Mouse (Mus musculus) adrenal gland, adult 18-20 months (tissue): Measurements from ENCODE around the gene Dgkg. TPM values are rescaled to one million over a fixed set of nuclear protein-coding genes. Genes with fewer than 3 reads are reported as not detected.
A peak's percentile ranks its signal among the peaks of the same experiment; 100 is the strongest.

Experiments used
- DNase-seq, 2 experiments: peaks; one replicate each; pipeline ENCODE4 v3.0.0; 2021 to 2022; ENCODE audit warnings: low spot score in 2 of 2
- total RNA-seq, 2 experiments: library from RNA; stranded (reverse); gene quantifications; 1 replicate in 1 of 2; 2 replicates in 1 of 2; pipeline ENCODE4 v1.2.3; 2021

The Dgkg gene
- total RNA-seq, 2 experiments from 2014 or later, result 2.4 to 3.1 TPM

DNA sequence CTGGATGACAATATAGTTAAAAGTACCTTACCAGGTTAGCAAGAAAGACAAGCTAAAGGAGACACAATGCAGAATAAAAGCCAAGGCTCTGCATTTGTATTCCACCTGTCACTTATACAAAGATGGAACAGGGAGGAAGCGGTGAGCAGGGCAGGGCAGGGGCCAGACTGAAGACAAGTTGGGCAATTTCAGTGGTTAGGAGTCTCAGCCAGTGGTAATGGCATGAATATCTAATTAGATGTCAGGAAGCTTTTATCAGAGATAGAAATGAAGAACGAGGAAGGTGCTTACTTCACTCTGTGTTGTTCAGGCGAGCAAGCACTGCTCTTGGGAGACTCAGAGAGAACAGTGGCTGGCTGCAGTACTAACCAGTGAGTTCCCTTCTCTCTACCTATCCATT, 5.8 kb downstream of the Dgkg start:
- no peak for DNase-seq

DNA sequence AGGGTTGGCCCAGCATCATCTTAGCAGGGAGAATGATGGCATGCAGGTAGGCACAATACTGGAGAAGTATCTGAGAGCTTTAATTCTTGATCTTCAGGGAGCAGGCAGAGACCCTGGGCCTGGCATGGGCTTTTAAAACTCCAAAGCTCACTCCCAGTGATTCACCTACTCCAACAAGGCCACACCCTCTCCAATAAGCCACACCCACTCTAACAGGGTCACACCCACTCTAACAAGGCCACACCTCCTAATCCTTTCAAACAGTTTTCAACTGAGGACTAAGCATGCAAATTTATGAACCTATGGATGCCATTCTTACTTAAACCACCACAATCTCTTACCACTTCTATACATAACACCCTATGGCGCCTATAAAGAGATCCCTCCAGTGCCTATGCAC, 11.8 kb downstream of the Dgkg start:
- no peak for DNase-seq

DNA sequence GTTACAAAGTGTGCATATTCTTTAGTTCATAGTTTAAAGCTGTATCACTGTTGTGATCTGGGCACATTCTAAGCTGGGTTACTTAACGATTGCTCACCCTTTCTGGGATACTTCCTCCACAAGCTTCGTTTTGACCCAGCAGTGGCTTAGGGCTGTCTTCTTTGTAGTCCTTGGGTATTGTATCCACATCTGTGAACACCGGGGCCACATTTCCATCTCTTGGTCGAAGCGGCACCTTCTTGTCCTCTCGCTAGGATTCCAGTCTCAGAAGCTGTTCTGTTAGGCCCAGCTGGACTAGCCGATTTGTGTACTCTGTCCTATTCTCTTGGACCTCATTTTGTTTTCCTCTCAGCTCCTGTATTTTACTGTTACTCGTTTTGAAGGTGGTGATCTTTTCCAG, 13.6 kb downstream of the Dgkg start:
- DNase-seq, result no peak

DNA sequence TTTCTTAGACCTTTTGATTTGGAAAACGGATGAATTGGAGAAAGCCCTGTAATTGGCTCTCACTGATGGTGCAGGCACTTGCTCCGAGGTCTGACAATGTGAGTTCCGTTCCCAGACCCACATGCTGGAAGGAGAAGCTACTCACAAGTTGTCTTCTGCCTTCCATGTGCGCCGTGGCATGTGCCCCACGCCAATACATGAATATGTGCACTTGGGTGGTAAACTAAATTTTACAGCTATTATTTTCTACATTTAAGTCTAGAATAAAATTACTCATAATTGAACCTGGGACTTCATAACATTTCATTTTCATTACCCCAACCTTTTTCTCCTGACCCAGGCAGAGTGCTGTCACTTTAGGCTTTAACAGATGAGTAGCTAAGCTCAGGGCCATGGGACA, 14.1 kb downstream of the Dgkg start:
- no peak for DNase-seq

DNA sequence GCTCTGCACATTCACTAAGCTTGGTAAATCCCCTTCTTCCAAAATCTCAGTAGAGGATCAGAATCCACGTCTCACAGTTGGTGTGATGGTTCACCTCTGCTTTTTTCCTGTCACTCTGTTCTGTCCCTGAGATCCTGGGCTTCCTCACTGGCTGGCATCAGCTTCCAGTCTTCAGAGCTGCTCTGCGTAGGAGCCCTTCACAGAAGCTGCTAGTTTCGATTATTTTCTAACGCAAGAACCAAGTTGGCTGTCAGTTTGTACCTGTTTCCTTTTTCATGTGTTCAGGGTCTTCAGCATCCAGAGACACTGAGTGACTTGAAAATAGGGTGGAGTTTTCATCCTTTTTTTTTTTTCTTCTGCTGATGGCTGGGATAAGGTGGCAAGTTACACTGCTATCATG, 15.0 kb downstream of the Dgkg start:
- no peak for DNase-seq

DNA sequence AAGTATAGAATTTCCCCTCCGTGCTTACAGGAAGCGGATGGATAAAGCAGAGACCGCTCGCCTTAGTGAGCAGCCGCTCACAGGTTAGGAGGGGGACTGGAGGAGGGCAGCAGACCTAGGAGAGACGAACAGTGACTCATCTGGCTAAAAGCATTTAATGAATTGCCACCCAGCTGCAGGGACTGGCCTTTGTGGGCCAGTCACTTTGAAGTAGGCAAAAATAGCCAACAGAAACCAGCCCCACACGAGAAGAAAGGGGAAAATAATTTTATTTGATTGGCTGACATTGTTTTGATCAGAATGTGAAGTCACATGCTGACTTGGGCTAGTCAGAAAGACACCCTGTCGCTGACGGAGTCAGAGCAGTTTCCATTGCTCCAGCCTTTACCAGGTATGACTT, 15.4 kb downstream of the Dgkg start:
- peak in 1 of 2 experiments; percentile 13 for DNase-seq

DNA sequence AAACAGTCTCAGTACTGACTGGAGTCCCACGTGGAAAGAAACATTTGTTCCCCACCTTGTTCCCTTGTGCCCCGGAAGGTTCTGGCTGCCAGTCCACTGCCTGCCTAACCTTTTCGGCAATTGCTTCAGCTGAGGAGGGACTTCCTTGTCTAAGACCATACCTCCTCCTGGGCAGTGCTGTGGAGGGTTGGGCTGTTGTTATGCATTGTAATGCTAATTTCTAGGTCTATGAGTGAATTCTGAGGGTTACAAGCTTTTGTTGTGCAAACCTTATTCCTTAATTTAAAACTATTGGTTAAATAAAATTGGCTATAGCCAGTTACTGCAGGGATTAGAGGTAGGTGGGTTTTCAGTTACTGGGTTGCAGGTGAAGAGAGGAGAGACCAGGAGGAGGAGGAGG, 19.7 kb downstream of the Dgkg start:
- no peak for DNase-seq

DNA sequence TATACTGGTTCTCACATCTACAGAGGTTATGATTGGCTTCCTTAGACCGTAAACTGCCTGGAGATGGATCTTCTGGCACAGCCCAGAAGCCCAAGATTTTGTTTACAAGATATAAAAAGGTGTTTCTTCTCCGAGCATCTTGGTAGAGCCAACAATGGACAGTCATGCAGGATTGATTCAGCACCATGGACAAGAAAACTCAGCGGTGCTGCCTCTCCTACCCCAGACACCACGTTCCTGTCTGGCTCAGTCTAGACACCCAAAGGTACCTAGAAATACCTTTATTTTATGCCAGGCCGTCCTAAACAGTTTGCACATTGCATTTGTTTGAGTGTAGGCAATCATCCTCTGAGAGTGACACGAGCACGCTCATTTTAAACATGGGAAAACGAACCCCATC, 21.3 kb downstream of the Dgkg start:
- no peak for DNase-seq

DNA sequence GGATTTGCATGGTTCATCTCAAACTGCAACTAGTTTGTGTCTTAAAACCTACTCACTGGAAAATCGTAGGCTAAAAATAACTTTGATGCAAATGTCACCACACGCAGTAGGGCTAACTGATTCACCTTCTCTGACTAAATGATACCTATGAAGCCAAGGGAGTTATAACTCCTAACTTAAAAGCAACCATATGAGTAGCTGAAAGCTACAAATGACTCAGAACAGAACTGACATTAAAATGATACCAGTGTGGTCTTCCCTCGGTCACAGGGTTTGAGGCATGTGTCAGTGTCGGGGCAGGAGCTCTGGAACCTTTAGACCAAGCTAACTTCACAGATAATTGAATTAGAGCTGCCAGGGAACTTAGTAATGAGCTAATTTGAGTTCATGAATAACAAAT, 24.0 kb downstream of the Dgkg start:
- no peak for DNase-seq

DNA sequence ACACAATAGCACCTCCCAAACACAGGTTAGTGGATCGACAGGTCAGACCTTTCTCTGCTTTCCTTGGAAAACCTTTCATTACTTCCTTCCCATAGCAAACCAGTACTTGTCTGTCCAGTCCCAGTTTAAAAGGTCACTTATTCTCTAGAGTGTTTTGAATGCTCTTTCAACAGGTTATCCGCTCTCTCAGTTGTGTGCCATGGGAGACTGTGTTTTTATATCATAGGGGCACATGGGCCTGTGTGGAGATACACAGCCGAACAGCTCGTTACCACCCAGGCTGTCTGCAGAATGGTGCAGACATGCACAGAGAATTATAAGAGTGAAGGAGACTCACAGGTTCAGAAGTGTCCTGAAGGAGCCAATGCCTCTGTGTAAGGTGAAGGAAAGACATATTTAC, 26.7 kb downstream of the Dgkg start:
- DNase-seq, result no peak

DNA sequence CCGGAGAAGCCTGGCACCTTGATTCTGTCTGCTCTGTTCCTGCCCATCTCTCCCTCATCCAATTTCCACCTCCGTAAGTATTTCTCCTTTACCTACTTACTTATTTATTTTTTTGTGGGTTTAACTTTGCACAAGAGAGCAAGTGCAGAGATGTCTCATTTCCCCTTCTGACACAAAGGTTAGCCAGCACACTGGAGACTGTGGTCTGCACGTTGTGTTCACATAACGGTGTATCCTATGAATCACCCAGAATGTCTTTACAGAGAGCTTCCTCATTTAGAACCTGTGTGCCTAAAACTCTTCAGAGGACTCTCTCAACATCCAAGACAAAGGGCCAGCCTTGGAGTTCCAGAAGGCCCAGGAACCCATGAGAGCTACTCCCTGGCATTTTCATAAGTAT, 27.1 kb downstream of the Dgkg start:
- DNase-seq, result no peak

DNA sequence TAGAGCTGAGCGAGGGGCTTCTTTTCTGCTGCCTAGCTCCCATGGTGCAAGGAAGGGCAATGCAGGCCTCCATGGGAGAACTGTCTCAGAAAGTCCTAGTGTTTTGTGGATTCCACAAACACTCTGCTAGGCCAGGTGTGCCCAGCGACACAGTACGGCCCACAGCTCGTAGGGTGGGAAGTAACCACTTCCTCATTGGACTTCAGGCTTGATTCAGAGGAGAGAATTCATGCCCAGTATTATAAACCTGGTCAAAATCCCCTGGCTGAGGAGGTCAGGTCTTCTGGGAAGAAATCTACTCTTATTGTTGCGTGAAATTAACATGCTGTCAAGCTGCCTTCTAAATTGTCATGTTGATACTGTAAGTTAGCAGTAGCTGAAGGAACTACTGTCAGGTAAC, 31.0 kb downstream of the Dgkg start:
- DNase-seq, result no peak

DNA sequence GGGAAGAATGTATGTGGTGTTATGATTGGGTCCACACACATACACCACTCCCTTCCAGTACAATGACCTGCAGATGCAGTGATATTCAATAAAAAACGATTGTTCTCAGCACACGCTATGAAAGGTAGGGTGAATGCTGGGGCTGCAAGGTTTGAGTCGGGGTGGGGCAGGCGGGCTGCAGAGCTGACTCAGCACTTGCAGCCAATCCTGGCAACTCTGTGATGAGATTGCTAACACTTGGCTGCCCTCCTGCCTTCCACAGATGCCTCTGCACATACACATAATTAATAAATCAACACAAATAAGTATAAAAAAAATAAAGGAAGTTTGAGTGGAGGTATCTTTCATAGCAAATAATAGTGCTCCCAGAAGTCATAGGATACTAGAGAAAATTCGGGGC, 31.6 kb downstream of the Dgkg start:
- no peak for DNase-seq

DNA sequence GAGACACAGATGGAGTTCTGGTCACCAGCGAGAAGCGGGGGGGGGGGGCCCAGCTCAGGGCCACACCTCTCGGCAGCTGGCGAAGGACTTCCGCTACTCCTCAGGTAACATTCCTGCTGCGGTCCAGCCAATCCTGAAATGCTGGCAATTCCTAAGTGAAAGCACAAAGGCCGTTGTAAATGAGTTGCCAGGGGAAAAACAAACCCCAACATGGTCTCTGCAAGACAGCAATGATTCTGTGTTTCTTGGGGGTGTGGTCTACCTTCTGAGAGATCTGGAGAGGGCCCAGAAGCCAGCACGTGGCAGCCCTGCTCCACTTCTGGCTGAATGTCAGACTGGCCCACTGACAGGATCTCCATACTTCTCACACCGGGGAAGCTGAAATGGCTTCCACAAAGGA, 34.7 kb downstream of the Dgkg start:
- DNase-seq, result no peak

DNA sequence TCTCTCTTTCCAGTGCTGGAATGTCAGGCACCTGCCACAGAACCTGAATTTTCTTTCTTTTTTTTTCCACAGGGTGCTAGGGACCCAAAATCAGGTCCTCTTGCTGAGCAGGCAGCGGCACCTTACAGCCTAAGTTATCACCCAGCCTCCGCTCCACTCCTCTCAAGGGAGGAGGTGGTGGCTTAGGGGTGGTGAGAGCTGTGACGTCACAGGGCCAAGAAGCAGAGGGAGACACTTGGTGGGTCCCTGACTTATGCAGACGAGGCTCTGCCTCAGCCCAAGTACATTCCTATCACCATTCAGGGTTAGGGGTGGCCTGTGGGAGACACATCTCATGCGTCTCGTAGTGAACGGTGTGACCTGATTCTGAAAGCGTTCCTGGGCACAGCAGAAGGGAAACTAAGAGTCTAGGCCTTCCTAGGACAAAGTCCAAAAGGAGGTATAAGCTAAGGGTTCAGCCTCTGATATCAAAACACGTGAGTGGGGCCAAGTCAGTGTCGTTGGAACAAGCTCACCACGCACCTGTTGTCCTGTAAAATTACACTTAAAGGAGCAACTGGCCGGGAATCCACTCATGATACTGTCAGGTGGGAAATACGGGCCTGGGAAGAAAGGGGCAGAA, 35.6 kb downstream of the Dgkg start:
- DNase-seq, result no peak

DNA sequence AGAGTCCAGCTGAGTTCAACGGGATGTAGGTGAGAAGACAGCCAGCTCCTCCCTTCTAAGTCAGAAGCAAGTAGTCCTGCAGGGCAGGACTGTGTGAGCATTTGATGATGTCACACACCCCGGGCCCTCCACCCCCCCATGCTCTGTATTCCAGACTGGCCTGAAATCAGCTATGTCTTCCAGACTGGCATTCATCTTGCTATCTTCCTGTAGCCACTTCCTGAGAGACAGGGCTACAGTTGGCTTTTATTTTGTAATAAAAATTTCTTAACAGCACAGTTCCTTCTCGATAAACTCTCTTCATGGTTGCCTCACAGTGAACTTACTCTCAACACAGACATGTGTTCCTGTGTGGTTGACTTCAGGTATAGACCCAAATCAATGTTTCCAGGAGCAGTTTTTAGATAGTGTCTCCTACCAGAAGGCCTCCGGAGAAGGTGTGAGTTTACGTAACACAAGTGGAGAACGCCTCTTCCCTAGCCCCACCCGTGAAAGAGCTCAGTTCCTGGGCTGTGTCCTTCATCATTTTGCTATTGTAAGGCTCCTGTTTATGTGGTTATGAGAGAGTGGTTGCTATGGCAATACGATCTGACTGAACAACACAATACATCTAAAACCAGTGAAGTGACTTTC, 38.5 kb downstream of the Dgkg start:
- no peak for DNase-seq

DNA sequence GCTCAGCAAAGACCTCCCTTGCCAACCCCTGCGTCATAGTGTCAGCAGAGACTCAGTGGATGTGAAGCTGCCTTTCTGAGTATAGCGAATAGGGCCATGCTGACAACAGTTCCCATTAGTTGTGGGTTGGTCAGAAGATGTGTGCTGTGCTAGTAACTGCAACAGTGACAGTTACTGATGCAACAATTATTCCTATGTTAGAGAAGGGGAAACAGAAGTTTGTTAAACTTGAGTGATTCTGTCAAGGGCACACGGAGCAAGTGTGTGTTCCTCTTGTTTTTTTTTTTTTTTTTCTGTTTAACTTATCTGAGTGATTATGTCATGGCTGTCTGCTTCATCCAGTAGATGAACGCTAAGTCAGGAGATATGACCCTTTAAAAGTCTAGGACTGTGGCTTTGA, 41.2 kb downstream of the Dgkg start:
- no peak for DNase-seq

DNA sequence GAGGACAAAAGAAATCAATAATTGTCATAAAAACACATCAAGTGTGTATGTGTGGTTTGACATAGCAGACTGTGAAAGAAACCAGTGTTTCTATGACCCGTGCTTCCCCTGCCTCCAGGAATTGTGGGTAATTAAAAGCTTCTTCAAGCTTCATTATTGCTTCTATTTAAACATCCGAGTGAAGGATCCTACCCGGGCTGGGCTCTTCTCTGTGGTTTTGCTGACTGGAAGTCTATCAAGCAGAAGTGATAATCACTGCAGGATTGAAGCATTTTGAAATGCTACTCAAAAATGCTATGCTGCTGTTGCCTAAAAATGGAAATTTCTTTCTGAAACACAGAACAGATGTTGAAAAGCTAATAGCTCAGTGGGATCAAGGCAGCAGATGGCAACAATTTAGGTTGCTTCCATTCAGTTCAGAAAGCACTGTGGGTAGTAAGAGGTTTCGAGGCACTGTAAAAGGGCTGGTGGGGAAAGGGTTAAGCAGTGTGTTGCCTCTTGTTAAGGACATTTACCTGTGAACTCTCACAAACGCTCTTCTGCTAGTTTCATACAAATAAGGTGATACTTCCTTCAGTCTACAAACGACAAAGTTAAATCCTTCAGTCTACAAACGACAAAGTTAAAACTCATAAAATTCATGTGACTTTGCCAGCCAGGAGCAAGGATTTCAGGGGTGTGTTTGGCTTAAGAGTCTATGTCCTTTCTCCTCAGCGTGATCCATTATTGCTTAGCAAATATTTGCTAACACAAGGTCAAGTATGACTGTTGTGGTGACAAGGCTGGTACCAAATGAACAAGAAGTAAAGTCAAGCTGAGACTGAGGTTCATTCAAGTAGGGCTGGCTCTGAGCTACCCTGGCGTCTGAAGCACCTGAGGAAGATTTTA, 43.6 kb downstream of the Dgkg start:
- no peak for DNase-seq

DNA sequence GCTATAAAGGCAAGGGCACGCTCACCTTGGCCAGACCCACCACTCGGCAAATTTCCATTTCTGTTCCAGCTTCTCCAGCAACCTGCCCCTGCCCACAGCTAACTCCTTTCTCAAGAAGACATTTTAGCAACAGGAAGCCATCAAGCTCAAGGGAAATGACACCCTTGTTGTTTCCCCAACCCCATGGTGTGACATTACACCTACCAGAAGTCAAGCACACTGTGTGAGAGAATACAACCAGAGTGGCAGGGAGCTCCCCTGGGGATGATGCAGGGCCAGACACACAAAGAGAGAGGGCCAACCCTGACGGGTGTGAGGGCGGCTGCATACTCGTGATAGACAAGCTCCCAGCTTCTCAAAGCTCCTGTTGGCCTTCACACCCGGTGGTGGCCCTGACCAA, 49.0 kb downstream of the Dgkg start:
- no peak for DNase-seq

DNA sequence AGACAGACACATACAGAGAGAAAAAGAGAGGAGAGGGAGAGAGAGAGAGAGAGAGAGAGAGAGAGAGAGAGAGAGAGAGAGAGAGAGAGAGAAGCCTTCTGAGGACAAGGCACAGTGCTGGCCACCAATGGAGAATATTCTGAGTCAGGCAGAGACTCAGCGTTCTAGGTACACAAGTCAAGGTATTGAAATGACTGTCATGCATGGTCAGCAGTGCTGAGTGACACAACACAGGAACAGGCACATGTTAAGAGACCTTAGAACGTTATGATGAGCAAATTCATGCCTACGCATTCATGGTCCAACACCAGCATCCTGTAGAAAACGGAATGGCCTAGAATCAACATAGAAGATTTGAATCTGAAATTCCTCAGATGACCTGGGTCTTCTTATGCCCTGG, 50.0 kb downstream of the Dgkg start:
- no peak for DNase-seq

DNA sequence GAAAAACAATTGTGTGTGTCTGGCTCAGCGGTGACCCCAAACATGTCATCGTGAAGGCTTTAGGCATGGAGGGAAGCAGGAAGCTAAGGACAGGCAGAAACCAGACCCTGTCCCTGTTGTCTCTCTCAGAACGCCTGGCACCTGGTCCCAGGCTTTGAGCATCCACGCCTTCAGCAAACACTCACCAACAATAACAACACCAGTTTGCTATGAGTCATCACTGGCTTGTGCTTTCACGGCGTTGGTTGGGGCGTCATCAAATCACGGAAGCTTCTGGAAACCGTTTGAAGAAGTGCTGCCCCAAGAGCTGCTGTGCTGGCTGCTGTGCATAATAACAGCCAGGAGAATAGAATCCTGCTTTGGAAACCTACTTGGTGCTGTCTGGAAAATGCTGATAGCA, 54.6 kb downstream of the Dgkg start:
- no peak for DNase-seq

DNA sequence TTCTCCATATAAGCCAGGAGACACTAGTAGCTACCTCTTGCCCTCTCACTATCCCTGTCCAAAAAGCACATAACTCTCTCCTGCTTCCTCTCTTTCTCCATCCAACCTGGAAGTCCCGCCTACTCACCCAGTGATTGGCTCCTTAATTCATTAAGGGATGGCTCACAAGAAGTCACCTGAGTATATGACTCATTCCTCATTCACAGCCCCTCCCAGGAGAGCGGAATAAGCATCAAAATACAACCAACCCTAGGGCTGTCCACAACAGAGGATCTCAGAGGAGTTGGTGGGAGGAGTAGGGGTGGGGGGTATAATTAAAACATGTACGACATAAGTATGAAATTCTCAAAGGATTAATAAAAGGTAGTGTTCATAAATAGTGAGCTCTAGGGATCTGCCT, 55.3 kb downstream of the Dgkg start:
- DNase-seq, result no peak
